Mouse (Mus musculus) G1E-ER4 (cell line): ENCODE results near the gene Vmn1r75. TPM values are rescaled to one million over a fixed set of nuclear protein-coding genes. Genes with fewer than 3 reads are reported as not detected.

ENCODE experiments used
- GATA1 ChIP-seq: IDR thresholded peaks from one replicate; pipeline ENCODE4 v1.8.0; 2012; ENCODE audit warnings: low read length, inconsistent platforms
- polyA plus RNA-seq: library from polyadenylated mRNA; stranded (reverse); fragments of >175 nt; gene quantifications from 2 replicates; pipeline ENCODE4 v1.2.3, GENCODE M21; 2012

Gene Vmn1r75
- polyA plus RNA-seq = not detected in 2 replicates

DNA sequence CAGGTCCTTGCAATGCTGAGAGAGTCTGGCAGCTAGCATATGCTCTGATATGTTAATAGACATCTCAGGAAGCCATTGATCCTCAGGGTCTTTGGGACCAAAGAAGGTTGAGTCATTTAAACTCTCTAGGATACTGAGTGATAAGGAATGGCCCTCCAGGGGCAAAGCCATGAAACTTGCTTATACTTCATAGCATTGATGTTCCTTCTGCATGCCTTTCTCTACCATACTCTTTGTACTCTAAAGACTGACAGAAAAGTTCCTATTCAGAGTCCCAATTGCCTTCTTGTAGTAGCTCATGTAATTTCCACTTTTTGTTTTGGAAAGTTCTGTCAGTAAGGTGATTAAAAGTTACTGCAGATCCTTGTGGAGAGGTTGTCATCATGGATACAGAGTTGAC, at the start of gene Vmn1r75:
TSS of gene Vmn1r75 (plus strand) at position 301 of the 400 bp plus-strand sequence.
- no peak for TF ChIP-seq GATA1

GRCm38 (mm10) chr7:11833680-11834079, 40.8 kb upstream of the Vmn1r75 start, which contains the start of gene Vmn1r74:
Gene Vmn1r74 (plus strand): TSS chr7:11833980.
- TF ChIP-seq GATA1 = no peak

Other genes with a start within 250 kb of the Vmn1r75 start
- not detected in 2 replicates for gene Vmn1r72, start 194.5 kb upstream of the Vmn1r75 start, polyA plus RNA-seq
- not detected in 2 replicates for gene Vmn1r73, start 144.4 kb upstream of the Vmn1r75 start, polyA plus RNA-seq
- not detected in 2 replicates for gene Vmn1r74, start 40.6 kb upstream of the Vmn1r75 start, polyA plus RNA-seq
- not detected in 2 replicates for gene Vmn1r76, start 63.6 kb downstream of the Vmn1r75 start, polyA plus RNA-seq
- not detected in 2 replicates for gene Vmn1r77, start 162.1 kb downstream of the Vmn1r75 start, polyA plus RNA-seq